Mouse (Mus musculus) gastrocnemius, postnatal 10 days (tissue): ENCODE results near the gene Cnr2. TPM values are rescaled to one million over a fixed set of nuclear protein-coding genes. Genes with fewer than 3 reads are reported as not detected.

Experiments
- DNase-seq: peaks from one replicate; pipeline ENCODE4 v3.0.0; 2021; ENCODE audit warnings: mixed read lengths
- total RNA-seq, 2 experiments: library from RNA; stranded (reverse); gene quantifications; 2 replicates each; pipeline ENCODE4 v1.2.3; 2021

The Cnr2 gene
- total RNA-seq, 2 experiments from 2014 or later: 0.75 to 0.95 TPM

DNA sequence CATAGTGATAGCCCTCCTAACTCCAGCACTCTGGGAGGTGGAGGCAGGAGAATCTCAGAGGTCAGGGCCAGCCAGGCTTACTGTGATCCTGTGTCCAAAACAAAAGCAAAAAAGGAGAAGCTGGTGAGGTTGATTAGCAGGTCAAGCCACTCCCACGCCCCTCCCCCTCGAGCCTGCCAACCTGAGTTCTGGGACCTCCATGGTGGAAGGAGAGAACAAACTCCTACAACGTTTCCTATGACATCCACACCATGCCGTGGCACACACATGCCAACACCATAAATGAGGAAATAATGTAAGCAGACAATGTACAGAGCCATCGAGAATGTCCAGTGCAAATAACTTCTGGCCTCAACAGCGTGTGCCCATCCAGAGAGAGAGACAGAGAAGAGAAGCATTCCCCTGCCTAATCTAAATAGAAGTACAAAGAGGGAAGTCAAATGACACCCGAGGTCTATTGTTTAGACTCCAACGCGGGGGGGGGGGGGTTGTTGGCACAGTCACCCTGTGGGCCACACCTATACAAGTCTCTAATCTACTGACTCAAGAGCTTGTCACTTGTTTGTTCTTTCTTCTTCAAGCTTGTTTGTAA lies 19.1 kb upstream of the Cnr2 start:
- peak; percentile 63 for DNase-seq

DNA sequence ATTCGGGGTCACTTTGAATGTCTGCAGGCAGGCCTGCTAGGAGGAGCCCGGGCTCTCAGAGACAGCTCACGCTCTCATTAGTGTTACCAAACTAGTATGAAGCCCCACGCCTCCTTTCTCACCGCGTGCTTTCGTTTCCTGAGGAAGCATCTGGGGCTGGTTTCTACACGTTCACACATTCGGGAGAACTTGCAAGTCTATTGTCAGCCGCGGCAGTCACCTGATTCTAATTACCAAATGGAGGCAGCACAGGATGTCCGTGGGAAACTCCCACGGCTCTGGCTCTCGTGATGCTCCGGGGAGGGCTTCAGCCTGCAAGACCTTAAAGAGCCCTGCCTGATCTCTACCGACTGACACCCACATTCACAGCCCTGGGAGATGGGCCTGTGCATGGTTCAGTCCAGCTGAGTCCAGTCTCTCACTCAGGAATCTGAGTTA lies 18.6 kb upstream of the Cnr2 start:
- DNase-seq: peak; percentile 40

DNA sequence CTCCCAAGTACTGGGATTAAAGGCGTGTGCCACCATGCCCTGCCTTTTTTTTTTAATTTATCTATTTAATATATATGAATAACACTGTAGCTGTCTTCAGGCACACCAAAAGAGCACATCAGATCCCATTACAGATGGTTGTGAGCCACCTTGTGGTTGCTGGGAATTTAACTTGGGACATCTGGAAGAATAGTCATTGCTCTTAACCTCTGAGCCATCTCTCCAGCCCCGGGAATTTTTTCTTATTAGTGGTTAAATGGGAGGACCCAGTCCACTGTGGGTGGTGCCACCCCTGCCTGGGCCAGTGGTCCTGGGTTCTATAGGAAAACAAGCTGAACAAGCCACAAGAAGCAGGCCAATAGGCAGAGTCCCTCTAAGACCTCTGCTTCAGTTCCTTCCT lies 17.5 kb upstream of the Cnr2 start:
- DNase-seq: no peak

DNA sequence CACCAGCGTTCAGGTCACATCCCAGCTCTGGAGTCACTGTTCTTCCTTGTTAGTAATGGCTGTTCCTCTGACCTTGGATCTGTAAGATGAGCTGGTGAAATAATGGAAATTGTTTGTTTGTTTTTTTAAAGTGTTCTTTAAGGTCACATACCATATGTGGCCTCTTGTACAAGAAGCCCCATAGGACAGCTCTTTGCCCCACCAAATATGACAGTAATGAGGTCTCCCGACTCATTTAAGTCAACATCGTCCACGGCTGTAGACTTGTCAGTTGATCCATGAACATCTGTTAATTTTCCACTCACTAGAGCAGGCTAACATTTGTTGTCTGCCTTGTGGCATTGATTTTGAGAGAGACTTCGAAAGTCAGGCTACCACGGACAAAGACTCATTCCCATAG lies 16.2 kb upstream of the Cnr2 start:
- DNase-seq: no peak

DNA sequence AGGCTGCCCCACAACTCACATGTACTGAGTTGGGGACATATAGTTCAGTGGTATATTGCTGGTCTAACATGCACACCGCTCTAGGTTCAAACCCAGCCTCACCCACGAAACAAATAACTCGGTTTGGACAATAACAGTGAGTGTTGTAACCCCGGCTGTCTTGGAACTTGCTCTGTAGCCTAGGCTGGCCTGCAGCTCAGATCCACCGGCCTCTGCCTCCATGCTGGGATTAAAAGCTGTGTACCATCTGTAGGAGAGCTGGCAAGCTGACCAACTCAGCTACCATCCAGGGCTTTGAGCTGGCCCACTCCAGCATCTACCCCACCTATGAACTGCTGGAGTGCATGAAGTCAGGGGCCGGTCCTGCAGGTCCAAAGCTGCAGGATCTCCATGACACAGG lies 15.2 kb upstream of the Cnr2 start:
- DNase-seq: no peak

DNA sequence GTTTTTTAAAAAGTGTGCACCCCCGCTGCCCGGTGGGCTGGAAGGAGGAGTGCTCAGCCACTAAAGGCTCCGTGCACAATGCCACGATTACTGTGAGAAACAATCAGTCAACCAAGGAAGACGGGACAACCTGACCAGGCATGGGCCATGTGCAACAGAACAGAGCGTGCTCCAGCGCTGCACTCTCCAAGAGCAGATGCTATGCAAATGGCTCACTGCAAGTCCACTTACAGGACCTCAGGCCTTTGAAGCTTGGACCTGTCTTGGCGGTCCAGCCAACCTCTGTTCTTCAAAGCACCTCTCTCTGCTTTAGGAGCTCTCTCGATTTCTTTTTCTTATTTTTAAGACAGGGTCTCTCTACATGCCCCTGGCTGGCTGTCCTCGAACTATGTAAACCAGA lies 14.6 kb upstream of the Cnr2 start:
- no peak for DNase-seq

DNA sequence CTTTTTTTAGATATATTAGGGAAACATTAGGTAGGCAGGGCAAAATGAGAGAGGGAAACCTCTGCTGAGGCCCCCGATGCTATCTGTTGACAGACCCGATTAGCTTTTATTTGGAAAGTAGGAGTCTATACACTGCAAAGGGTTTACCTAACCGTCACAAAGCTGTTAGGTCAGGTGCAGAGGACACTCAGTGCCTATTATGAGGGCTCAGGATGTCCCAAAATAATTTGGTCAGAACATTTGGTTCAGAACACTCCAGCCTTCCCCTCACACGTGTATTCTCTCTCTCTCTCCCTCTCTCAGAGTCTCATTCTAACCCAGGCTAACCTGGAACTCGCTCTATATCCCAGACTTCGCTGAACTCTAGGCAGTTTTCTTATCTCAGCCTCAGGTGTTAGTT lies 13.2 kb upstream of the Cnr2 start:
- DNase-seq: no peak

DNA sequence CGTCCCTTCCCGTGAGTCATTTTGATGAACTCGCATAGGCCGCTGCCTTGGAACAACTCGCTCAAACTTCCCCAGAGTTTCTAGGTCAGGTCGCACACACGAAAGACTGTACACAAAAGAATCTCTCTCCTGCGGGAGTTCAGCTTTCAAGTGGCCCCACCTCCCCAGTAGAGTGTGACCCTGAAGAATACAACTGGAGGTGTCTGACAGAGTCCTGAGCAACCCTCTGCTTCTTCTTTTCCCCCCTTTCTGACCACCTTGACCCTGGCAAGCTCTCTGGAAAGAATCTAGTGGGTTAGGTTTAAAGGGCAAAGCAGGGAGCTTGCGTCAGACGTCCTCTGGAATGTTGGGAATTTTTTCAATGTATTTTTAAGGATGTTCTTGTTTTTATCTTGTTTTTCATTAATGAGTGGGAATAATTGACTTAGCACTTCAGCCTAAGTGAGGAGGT lies 11.8 kb upstream of the Cnr2 start:
- no peak for DNase-seq

DNA sequence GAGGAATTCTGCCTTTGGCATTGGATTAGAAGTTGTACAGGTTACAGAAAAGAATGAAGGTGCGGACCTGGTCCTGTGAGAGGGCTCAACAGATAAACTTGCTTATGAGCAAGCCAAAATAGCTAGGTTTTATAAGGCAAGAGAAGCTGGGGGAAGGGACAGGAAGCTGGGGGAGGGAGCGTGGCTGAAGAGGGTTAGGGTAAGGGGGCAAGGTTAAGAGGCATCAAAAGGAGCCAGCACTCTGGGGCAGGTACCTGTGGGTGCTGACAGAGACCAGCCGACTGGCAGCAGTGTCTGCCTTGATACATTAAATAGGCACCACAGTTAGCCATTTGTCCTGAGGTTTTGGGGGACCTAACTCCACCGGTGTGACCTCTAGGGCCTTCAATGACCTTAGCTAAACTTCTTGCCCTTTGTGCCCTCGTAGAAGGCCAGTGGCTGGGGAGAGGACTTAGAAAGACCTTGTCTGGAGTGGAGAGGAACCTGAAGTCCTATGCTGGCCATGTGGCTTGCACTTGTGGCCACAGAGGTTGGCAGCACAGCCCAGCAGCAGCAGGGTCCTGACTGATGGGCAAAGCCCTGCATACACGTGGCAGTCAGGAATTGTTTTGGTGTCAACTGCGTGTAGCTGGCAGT lies 11.2 kb upstream of the Cnr2 start:
- DNase-seq: no peak

DNA sequence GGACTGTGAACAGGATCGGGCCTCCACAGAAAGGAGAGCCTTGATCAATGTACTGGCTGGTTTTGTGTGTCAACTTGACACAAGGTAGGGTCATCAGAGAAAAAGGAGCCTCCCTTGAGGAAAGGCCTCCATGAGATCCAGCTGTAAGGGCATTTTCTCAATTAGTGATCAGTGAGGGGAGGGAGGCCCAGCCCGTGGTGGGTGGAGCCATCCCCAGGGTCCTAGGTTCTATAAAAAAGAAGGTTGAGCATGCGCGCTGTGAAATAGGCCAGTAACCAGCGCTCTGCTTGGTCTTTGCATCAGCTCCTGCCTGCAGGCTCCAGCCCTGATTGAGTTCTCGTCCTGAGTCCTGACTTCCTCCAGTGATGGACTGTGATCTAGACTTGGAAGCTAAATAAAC lies 10.7 kb upstream of the Cnr2 start:
- no peak for DNase-seq

DNA sequence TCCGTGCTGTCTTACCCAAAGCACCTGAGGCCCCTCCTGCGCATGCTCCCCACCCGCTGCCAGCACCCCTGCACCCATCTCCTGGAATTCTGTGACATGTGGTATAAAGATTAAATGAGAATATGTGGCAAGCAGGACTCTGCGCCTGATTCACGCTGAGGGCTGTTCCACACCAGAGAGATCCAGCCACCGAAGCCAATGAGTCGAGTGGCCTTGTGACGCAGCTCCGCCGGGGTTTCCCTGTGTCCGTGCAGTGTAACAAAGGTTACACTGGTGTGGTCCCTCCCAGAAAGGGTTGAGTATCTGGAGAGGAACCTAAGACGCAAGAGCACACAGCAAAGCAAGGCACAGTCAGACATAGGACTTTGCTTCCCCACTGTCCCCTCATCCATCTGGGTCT lies 9.5 kb upstream of the Cnr2 start:
- no peak for DNase-seq

DNA sequence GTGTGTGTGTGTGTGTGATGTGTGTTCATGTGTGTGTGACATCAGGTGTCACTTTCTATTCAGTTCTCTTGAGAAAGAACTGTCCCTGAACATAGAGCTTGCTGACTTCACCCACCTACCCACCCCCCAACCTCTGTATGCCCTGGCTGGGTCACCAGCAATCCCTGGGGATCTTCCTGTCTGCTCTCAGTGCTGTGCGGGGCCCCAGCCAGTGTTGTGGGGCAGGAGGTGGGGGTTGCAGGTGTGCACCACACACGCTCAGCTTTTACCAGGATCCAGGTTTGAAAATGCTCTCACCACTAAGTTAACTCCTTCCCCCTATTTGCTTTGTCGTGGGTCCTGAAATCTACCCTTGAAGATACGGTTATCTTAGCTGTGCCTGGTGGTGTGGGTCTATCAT lies 9.0 kb upstream of the Cnr2 start:
- no peak for DNase-seq

DNA sequence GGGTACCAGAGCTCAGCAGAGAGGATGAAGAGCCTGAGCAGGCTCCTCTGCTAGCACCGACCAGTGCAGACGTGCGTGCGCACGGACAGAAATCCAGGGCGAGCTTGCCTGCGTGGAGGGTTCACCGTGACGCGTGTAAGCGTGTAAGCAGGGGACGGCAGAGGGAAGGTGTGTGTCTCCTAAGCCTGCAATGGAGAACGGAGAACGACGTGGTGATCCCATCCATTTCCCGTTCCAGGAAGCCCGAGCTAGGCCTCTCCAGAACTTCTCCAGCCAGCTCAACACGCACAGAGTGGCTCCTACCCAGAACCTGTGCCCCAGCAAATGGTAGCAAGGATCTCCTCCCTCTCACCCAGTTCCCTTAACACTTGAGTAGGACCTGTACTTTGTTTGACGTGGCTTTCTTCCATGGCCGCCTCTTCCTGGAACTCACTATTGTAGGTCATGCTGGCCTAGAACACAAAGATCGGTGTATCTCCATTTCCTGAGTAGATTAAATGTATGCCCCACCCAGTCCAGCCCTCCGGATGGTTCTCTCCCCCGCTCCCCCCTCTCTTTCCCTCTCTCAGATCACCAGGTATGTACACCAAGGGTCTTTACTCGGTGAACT lies 6.6 kb upstream of the Cnr2 start:
- no peak for DNase-seq

DNA sequence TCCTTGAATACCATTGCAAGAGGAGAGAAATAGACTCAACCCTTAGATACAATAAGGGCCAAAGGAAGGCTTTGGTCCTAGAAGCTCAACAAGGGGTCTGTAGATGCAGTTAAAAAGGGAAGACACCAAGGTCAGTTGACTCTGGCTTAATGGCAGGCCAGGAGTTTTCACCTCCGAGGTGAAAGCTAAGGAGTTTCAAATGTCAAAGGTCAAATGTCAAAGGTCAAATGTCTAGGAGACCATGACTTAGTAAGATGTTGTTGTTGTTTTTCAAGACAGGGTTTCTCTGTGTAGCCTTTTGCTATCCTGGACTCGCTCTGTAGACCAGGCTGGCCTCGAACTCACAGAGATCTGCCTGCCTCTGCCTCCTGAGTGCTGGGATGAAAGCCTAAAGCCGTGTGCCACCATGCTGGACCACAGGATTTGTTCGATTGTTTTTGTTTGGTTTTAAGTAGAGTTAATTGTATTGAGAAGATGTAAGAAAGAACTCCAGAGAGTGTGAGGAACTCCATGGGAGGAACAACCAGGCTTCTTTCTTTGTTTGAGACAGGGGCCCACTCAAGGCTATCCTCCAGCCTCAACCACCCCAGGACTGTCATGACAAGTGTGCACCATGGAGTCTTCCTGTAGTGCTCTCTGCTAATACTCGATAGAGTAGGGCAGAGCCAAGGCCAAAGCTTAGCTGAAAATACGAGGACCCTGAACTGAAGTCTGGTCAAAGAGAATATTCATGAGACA lies 5.9 kb upstream of the Cnr2 start:
- DNase-seq: no peak

DNA sequence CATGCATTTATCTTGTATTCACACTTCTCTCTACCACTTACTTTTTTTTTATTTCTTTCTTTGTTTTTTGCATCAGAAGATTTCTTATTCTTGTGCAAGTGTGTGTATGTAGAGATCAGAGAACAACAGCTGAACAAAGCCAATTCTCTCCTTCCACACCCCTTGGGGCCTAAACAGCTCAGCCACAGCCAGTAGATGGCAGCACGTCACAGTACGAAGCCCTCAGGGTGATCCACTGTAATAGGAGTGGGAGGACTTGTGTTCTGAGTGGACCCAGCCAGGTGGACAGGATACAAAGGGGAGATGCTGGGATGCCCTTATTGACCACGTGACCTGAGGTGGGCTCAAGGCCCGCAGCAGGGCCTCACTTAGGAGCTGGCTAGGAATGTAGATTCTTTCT lies 5.3 kb upstream of the Cnr2 start:
- DNase-seq: peak; percentile 77

DNA sequence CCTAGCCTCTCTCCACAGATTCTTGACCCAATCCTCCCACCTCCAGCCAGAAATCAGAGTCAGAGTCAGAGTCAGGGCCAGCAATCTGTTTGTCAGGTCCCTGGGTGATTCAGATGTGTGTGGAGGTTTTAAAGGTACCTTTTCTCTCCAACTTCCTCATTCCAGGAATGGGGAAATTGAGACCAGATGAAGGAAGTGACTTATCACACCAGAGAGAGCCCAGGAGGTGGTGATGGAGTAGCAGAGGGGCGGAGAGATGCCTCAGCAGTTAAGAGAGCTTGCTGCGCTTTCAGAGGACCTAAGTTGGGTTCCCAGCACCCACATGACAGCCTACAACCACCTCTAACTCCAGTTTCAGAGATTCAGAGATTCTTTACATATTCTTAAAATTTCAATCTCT lies 3.7 kb upstream of the Cnr2 start:
- no peak for DNase-seq

DNA sequence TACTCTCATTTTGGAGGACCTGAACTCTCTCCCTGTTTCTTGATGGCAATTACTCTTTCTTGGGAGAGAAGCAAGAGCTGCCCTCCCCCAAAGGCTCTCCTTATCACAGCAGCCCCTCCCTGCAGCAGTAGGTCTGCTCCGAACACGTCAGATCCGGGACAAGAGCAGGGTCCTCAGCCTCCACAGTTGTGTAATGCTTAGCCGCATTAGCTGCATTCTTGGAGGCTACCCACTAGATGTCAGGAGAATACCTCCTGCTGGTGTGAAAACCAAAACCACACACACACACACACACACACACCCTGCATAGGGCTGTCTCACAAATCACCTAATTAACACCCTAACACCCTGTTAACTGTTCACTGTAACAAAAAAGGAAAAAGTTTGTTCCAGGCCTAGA lies 2.3 kb upstream of the Cnr2 start:
- no peak for DNase-seq

DNA sequence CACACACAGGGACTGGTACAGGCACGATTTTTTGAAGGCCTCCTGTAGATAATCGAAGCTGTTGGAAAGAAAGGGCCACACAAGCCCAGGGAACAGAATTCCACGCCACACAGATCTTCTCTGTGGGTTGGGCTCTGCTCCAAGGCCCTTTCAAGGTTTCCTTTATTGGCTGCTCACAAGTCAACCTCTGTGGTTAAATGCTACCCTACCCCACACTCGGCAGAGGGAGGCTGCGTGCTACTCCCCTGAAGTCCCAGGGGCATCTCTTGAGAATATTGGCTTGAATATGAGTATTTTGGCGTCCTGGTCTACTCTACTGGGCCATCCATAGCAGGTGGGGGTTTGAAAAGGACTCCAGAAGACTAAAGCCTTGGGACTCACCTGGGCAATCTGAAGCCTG lies 963 bp downstream of the Cnr2 start:
- no peak for DNase-seq

DNA sequence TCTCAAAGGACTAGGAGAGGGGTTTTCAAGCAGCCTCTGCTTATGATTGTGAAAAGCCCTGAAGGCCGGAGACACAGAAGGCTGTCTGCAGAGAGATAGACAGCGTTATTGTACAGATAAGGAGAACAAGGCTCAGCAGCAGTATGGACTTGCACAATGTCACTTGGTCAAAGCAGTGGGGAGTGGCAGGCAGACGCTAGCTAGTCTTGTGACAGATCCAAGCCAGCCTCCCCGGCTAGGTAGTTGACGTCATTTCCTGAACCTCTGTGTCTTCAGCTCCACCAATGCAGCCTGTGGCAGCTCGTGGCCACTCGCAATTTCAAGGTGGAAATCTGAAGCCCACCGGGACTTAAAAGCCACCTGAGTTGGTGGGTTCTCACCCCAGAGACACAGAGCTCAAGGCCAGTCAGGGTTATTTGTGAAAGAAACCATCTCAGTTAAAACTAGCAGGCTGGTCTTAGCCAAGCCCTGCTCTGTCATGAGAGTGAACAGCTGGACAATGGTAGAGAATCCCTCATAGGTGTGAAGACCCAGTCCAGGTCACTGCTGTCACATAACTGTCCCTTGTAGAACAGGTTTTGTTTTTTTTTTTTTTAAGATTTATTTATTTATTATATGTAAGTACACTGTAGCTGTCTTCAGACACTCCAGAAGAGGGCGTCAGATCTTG lies 3.3 kb downstream of the Cnr2 start:
- no peak for DNase-seq

DNA sequence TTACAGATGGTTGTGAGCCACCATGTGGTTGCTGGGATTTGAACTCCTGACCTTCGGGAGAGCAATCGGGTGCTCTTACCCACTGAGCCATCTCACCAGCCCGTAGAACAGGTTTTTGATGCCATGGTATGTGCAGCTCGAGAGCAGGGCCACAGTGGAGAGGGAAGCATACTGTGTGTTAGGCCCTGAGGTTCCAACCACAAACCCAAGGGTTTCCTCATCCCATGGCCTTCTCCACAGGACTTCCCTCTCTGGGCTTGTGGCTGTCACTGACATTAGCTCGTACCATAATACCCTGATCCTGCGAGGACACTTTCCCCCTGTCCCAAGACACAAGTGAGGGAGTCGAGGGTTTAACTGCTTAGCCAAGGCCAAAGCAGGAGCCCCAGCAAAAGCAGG lies 3.9 kb downstream of the Cnr2 start:
- DNase-seq: no peak

DNA sequence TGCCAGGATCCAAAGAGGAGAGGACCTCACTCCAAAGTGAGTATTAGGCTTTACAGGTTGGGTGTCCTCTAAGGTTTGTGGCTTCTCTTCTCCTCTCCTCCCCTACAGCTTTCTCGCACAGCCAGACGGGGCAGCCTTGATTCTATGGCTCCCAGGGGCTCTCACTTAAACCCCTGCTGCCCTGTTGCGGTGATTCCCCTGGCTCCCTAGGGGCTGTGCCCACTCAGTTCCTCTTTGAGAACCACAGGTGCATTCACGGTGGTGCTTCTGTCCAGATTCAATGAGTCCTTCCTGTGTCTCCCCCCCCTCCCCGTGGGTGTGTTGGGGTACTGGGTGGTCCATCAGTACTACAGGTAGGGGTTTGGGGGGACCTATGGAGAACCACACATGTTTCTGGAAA lies 4.8 kb downstream of the Cnr2 start:
- no peak for DNase-seq

DNA sequence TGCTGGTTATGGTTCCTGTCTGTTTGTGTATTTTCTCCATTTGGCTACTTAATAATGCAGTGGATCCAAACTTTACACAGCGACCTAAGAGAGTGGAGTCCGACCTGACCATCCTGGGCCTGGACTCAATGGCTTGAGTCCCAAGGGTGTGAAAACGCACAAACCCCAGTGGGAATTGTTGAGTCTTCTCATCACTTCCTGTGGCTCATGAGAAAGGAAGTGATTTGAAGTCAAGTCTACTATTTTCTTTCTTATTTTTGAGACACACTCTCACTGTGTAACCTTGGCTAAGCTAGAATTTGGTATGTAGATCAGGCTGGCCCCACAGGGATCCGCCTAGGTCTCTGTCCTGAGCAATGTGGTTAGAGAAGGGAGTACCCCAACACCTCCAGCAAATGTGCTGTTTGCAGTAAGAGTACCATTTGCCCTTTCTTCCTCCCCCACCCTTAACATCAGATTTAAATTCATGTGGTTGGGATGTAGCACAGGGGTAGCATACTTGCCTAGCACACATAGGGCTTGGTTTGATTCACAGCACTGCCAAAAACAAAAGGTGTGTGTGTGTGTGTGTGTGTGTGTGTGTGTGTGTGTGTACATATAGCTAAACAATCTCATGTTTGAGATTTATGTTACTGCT lies 7.5 kb downstream of the Cnr2 start:
- DNase-seq: no peak
